ENCODE assay signal across 8 mouse cellular contexts in the genomic region with DNA sequence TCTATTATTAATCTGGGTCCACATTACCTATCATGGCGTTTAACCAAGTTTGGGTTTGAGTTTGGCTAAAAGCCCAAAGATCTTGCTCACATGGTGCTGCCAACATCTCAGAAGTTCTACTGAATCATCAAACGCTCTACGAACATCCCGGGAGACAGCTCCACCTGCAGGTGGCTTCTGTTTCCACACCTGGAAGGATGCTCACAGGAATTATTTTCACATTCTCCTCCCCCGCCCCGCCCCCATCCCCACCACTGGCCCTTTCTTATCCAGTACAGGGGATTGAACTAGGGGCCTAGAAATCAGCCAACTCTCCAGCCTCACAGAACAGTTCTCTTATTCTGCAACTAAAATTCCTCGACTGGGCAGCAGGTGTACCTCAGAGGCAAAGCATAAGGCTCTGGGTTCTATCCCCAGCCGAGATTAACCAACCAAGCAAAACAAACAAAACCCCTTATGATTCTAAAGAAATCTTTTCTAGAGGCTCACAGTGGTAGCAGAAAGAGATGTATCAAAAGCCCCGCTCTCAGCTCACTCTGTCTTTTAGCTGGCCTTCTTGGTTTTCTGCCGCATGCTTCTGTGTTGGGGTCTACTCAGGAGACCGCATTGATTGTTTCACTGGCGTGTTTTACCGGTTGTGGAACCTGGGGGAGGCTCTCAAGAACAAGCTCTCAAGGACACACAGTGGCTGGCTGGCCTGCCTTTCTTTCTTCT. TPM values are rescaled to one million over a fixed set of nuclear protein-coding genes. Genes with fewer than 3 reads are reported as not detected.
DNase-seq lines count a peak whose midpoint lies in the region; ATAC-seq and TF ChIP-seq lines count a peak whose summit lies in the region.

No protein-coding gene starts in this region.

- no peaks in the 10 kb centered on the region for H3K27me3 ChIP-seq in limb, embryonic 13.5 days
- H3K27me3 ChIP-seq in midbrain, embryonic 14.5 days (ENCODE audit: control insufficient read depth, insufficient read depth, low read length): no peaks in the 10 kb centered on the region
- H3K27me3 ChIP-seq in stomach, postnatal 0 days (ENCODE audit: control insufficient read depth, insufficient read depth, low read length): no peaks in the 10 kb centered on the region

- ATAC-seq in limb, embryonic 13.5 days (ENCODE audit: low FRiP score, low read depth): no peak
- peak; percentile 43; the same call in 1 of the 2 replicates for ATAC-seq in midbrain, embryonic 14.5 days (ENCODE audit: low FRiP score, low TSS enrichment)
- peak; percentile 69 for ATAC-seq in stomach, postnatal 0 days (ENCODE audit: low FRiP score, low TSS enrichment)

- H3K4me3 ChIP-seq in limb, embryonic 13.5 days: 0 out of 2 replicates have a peak overlapping the region, but pooled peaks have one; percentile 13
- peak overlapping the region; percentile 3; the same call in 1 of the 2 replicates for H3K4me3 ChIP-seq in midbrain, embryonic 14.5 days (replicated peaks; ENCODE audit: low read depth, low read length)
- H3K4me3 ChIP-seq in stomach, postnatal 0 days (ENCODE audit: low read depth, low read length): peak overlapping the region; percentile 24

- peak overlapping the region; percentile 38 for H3K4me2 ChIP-seq in limb, embryonic 13.5 days (replicated peaks)
- peak overlapping the region; percentile 43 for H3K4me2 ChIP-seq in midbrain, embryonic 14.5 days (ENCODE audit: low read length)
- H3K4me2 ChIP-seq in stomach, postnatal 0 days (replicated peaks; ENCODE audit: low read depth): peak overlapping the region; percentile 45

- peaks cover 38% of the 10 kb centered on the region for H3K4me1 ChIP-seq in limb, embryonic 13.5 days
- H3K4me1 ChIP-seq in midbrain, embryonic 14.5 days (ENCODE audit: control insufficient read depth, insufficient read depth, low read length): peaks cover 17% of the 10 kb centered on the region
- peaks cover 1% of the 10 kb centered on the region; the same call in 1 of the 2 replicates for H3K4me1 ChIP-seq in stomach, postnatal 0 days (replicated peaks; ENCODE audit: control insufficient read depth, insufficient read depth)

- H3K9ac ChIP-seq in limb, embryonic 13.5 days: no peak overlapping the region
- H3K9ac ChIP-seq in midbrain, embryonic 14.5 days (replicated peaks; ENCODE audit: low read length): peak overlapping the region; percentile 6; the same call in 1 of the 2 replicates
- H3K9ac ChIP-seq in stomach, postnatal 0 days (ENCODE audit: low read length): 0 out of 2 replicates have a peak overlapping the region, but pooled peaks have one; percentile 19

- intact Hi-C loops in gastrocnemius, postnatal 36 days (cut with DNase I): loop anchor here (1.0 to 2.0 kb wide), 2 partner anchors 78 to 108 kb away; no protein-coding TSS in a partner anchor

- TF ChIP-seq CTCF in stomach, postnatal 0 days (IDR thresholded peaks at IDR 0.05; ENCODE audit: low read depth): peak; percentile 82

- no peaks in the 10 kb centered on the region for H3K36me3 ChIP-seq in limb, embryonic 13.5 days
- H3K36me3 ChIP-seq in midbrain, embryonic 14.5 days (ENCODE audit: control insufficient read depth, insufficient read depth, low read length): no peaks in the 10 kb centered on the region
- no peaks in the 10 kb centered on the region for H3K36me3 ChIP-seq in stomach, postnatal 0 days (ENCODE audit: control insufficient read depth, insufficient read depth, low read length)

- no peak overlapping the region for H3K27ac ChIP-seq in limb, embryonic 13.5 days
- H3K27ac ChIP-seq in midbrain, embryonic 14.5 days (replicated peaks; ENCODE audit: low read depth, low read length): peak overlapping the region; percentile 66
- peak overlapping the region; percentile 53; the same call in 1 of the 2 replicates for H3K27ac ChIP-seq in stomach, postnatal 0 days (replicated peaks)

- WGBS in limb, embryonic 13.5 days: 57% methylated on average over 13 of the region's 13 CpGs
- WGBS in midbrain, embryonic 14.5 days: 44% methylated on average over 13 of the region's 13 CpGs
- 36% methylated on average over 13 of the region's 13 CpGs for WGBS in stomach, postnatal 0 days

- no peaks in the 10 kb centered on the region for H3K9me3 ChIP-seq in limb, embryonic 13.5 days
- H3K9me3 ChIP-seq in midbrain, embryonic 14.5 days (ENCODE audit: control insufficient read depth, low read length): no peaks in the 10 kb centered on the region
- H3K9me3 ChIP-seq in stomach, postnatal 0 days (ENCODE audit: control insufficient read depth, low read length): no peaks in the 10 kb centered on the region

- TF ChIP-seq EP300 in stomach, postnatal 0 days (optimal IDR thresholded peaks at IDR 0.05): no peak

- peak; percentile 88 for DNase-seq in 416B (ENCODE audit: low read depth)
- DNase-seq in adrenal gland, adult (ENCODE audit: inconsistent age in 2 of 2, low spot score in 1 of 2): peak; percentile 74 to 90
- peak; percentile 83 for DNase-seq in embryo, embryonic 10.5 days (ENCODE audit: low spot score)
- DNase-seq in gastrocnemius, postnatal 36 days: peak; percentile 52 to 67
- DNase-seq in kidney, adult 11 months: peak; percentile 83
- peak; percentile 87 for DNase-seq in midbrain, embryonic 14.5 days
- peak; percentile 87 for DNase-seq in stomach, postnatal 0 days (ENCODE audit: low spot score)

RNA-seq across cellular contexts. Expression of a gene that starts 8.4 kb away (rescaled TPM):
- 10 to 100 TPM; 13.5 to 14.3 TPM for total RNA-seq in gastrocnemius, postnatal 36 days (2021)
- polyA plus RNA-seq in limb, embryonic 13.5 days (2015; fragmentation: Nextera tagmentation; extraction: Ambion mirVana): 95.7 and 97.2 TPM in 2 replicates
- polyA plus RNA-seq in midbrain, embryonic 14.5 days (2014; fragmentation: Nextera tagmentation; extraction: Ambion mirVana): 79.2 and 96.7 TPM in 2 replicates
- 60.9 and 71.1 TPM in 2 replicates for polyA plus RNA-seq in stomach, postnatal 0 days (2015; fragmentation: Nextera tagmentation; extraction: Ambion mirVana)

RNA-seq across cellular contexts. Expression of a gene that starts 24.1 kb away (rescaled TPM):
- total RNA-seq in gastrocnemius, postnatal 36 days (2021): 1 to 10 TPM; 1.6 to 2.1 TPM
- polyA plus RNA-seq in limb, embryonic 13.5 days (2015; fragmentation: Nextera tagmentation; extraction: Ambion mirVana): 40.1 and 42.0 TPM in 2 replicates
- polyA plus RNA-seq in midbrain, embryonic 14.5 days (2014; fragmentation: Nextera tagmentation; extraction: Ambion mirVana): 758 and 1,005 TPM in 2 replicates
- polyA plus RNA-seq in stomach, postnatal 0 days (2015; fragmentation: Nextera tagmentation; extraction: Ambion mirVana): 13.4 and 14.6 TPM in 2 replicates

Comparison
In these comparisons a context has a peak if more than half of its experiments do, and no peak if none do; other contexts are left out.
1. RNA of a gene that starts 24.1 kb away (polyA plus RNA-seq): 758 to 1,005 TPM in midbrain, embryonic 14.5 days; 40.1 to 42.0 TPM in limb, embryonic 13.5 days and 13.4 to 14.6 TPM in stomach, postnatal 0 days; every median in the first group is over 10 times any median in the second.
2. Peak in every context shown above with its lines, with median percentiles within 50 percentile points of each other: DNase-seq, H3K4me2 ChIP-seq and H3K4me3 ChIP-seq.